Mouse (Mus musculus): ENCODE measurements at regions not wholly inside any gene's neighbourhood (a gene's known extent, or its start where the extent isn't known, plus 50 kb on each side); places are given as distances from the start of the nearest gene placed in this dataset.

DNA sequence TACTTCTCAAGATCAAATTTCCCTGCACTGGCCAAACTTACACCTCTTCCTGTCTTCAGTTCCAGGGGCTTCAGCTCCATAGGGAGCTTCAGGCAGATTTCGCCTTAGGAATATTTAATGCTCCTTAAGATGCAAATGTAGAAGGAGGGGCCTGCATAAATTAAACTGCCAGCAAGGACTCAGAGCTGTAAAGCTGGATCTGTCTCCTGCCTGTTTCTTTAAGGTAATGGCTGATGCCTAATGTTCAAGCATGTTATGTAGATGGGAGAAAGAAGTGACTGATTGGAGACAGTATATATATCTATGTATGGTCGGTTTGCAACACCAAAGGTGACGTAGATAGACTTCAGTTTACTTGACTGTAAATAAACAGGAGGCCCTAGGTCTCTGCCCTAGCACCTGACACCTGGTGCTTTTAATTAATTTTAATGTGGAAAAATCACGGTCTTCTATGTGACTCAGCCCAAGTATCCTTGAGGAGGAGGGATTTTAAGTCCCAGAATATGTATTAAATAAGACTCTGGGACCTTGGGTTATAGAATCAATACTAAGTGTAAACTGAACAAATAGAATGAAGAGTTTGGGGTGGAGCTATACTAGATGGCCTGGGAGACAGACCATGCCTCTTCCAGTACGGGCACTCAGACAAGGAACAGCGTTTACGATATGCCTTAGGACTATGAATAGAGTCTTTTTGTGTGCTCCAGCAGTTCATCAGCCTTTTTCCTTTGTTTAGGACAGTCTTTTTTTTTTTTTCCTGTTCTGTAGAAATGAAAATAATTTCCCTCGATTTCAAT is 651.7 kb upstream of the Lmcd1 start:
- DNase-seq (ENCODE audit: extremely low spot score, low spot score), result no peak

GRCm38 (mm10) chr6:111622481-111623139 is 650.9 kb upstream of the Lmcd1 start:
- no peak for DNase-seq (ENCODE audit: extremely low spot score, low spot score)

DNA sequence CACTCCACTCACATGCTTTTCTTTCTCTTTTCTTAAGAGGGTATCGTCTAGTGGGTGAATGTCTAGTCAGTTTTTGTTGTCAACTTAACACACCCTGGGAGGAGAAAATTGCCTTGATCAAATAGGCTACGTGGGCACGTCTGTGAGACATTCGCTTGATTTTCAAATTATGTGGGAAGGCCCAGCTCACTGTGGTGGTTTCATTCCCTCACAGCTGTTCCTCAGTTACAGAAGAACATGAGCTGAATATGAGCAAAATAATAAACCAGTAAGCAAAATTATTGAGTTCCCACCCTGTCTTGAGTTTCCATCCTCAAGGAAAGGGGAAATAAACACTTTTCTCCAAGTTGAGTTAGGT is 650.4 kb upstream of the Lmcd1 start:
- no peak for DNase-seq (ENCODE audit: extremely low spot score, low spot score)

DNA sequence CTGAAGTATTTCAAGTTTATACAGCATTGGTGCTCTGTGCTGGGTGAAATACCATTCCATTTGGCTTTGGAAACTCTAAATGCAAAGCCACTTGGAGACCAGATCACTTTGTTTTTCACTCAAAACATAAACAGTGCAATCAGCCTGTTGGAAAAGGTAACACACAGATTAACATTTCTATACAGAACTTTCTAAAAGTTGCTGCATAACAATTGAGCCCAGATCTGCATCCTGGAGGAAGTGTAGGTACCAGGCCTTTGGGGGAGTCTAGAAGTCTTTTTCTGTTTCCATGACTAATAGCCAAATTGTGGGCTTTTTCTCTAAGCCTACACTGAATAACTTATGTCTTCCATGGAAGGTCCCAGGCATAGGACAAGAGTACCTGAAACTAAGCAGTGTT is 648.1 kb upstream of the Lmcd1 start:
- no peak for DNase-seq (ENCODE audit: extremely low spot score, low spot score)

GRCm38 (mm10) chr6:111652736-111653135 is 620.8 kb upstream of the Lmcd1 start:
- no peak for DNase-seq (ENCODE audit: extremely low spot score, low spot score)

DNA sequence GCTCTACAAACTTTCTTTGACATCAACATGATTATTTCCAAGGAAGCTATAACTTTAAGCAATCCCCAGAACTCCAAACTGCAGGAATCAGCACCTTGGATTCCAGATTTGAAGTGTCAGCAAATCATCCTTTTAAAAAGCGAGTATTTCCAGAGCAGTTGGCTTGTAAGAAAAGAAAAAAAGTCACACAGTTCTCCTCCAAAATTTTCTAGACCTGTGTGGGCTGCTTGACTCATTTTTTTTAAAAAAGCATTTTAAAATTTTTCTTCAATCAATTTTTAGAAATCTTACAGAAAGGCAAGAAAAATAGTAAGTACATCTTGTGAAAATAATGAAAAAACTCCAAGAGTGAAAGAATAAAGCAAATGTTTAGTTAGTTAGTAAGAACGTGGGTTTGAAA is 613.6 kb upstream of the Lmcd1 start:
- DNase-seq (ENCODE audit: extremely low spot score, low spot score), result no peak

- DNase-seq (ENCODE audit: extremely low spot score, low spot score), result no peak
Observed at GRCm38 (mm10) chr6:111664603-111665002, 609.0 kb upstream of the Lmcd1 start.

DNA sequence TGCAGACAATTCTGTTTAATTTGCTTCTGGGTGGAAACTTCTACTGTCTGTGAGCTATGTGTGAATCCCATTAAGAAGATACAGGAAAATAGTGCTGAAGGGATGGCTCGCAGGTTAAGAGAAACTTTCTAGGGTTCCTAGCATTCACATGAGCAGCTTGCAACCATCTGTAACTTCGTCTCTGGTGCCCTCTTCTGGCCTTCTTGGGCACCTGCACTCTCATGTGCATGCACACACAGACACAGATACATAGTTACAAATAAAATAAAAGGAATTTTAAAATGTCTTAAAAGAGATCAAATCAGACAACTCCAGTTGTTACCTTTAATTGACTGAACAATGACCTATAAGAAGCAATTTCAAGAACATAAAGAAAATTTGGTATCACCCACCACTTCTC is 588.6 kb upstream of the Lmcd1 start:
- no peak for DNase-seq (ENCODE audit: extremely low spot score, low spot score)

GRCm38 (mm10) chr6:111702864-111703263 is 570.7 kb upstream of the Lmcd1 start:
- no peak for DNase-seq (ENCODE audit: extremely low spot score, low spot score)

DNA sequence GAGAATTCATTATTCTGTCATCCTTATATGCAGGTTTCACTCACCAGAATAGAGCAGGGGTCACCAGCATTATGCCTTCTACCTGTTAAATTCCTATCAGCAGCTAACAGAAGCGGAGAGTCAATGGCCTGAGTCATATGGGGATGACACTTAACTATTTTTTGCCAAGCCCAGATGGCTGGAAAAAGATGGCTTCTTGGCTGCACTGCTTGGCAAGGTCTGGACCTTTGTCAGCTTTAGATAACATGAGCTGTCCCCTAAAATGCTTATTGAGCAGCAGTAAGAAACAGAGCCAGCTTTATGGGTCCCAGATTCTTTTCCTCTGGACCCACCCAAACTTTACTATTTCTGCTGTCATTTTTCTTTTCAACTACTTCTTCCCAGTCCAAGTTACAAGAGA is 565.3 kb upstream of the Lmcd1 start:
- DNase-seq (ENCODE audit: extremely low spot score, low spot score), result no peak

DNA sequence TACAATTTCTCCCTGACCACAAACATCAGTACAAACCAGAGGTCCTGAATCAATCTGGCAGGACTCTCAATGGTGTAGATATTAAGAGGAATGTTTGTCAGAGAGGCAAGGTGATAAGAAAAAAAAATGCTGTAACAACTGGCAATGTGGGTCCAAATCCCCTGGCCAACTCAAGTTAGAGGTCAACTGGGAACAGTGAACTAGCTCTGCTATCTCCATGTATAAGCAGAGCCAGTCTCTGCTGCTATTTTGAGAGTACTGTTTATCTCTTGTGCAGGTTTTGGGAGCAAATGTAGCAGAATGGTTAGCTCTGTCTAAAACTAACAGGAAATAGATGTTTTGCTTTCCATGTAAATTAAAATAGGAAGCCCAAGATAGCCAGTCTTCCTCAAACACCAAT is 547.6 kb upstream of the Lmcd1 start:
- no peak for DNase-seq (ENCODE audit: extremely low spot score, low spot score)

DNA sequence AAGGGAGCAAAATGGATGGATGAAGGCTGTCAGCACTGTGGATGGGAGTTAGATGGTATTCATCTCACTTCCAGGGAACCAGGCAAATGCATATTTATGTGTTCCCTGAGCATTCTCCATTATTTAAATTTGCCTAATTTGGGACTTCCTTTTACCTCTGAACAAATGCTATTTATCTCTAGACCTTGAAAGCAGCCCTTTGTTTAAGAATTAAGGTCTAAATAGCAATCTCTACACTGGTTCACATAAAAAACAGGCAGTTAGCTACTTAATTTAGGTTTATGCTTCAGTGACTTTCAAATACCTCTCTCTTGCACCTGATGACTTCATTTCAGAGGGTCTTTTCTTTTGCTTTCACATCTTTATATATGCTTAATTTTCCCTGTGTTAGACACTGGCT is 543.2 kb upstream of the Lmcd1 start:
- DNase-seq (ENCODE audit: extremely low spot score, low spot score), result no peak

DNA sequence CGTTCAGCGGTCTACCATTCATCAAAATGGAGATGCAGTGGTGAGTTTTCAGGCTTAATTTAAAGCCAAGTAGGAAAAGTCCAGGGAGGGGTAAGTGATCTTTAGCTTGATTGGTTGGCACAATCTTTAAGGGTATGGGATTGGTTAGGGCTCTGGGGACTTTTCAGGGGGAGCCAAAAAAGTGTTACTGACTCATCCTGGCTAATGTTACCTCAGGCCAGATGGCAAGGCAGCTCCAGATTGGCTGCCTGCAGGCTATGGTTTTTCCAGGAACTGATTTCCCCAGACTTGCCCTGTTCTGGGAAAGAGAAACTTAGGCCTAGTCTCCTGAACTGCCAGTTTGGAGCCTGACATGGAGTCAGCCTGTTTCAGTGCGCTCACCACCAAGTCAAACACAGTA is 539.6 kb upstream of the Lmcd1 start:
- DNase-seq (ENCODE audit: extremely low spot score, low spot score), result no peak

- no peak for DNase-seq (ENCODE audit: extremely low spot score, low spot score)
Observed at GRCm38 (mm10) chr6:111738983-111739382, 534.6 kb upstream of the Lmcd1 start.

DNA sequence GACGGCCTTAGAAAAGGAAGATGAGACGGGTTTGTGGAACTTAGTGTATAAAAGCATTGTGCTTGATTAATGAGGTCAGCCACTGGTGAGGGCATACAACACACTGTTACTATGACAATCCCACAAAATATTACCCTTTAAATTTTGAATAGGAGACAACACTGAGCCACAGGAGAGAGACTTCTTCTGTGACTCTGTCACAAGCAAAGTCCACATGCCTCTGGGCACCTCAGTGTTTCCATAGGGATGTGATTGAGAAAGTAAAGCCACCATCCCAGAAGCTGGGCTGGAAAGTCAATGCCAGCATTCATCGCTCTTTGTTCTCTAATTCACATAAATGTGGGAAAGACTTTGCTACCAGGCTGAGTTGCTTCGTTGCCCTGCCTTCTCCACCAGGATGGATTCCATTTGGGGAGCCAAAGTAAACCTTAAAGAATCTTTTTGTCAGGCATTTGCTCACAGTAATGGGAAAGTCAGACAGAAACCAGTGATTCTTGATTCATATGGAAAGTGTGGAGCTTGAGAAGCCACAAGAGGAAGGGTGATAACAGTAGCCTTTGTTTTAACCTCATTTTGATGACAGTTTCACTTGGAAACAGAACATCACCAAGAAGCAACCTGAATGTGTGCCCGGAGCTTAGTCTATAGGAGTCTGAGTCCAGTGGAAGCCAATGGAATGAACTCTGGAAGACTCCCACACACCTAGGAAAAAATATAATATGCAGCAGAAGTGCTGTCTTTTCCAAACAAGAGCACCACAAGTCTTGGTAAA is 491.7 kb upstream of the Lmcd1 start:
- DNase-seq (ENCODE audit: extremely low spot score, low spot score), result no peak

DNA sequence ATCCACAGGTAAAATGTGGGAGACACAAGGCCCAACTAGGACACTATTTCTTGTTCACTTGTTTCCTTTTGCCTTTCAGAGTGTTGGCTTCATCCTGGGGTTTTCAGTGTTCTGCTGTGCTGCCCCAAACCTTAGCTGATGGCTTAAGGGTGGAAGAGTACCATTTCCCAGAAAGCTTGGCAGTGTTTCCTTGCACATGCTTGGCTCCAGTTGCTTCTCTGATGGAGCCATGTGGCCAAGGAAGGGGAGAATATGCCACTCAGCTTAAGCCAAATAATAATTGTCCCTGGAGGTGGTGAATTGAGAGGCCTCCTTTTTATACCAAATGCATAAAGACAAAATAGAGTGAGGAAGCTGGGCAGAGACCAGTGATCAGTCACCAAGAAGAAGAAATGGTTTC is 464.9 kb upstream of the Lmcd1 start:
- DNase-seq (ENCODE audit: extremely low spot score, low spot score), result no peak

DNA sequence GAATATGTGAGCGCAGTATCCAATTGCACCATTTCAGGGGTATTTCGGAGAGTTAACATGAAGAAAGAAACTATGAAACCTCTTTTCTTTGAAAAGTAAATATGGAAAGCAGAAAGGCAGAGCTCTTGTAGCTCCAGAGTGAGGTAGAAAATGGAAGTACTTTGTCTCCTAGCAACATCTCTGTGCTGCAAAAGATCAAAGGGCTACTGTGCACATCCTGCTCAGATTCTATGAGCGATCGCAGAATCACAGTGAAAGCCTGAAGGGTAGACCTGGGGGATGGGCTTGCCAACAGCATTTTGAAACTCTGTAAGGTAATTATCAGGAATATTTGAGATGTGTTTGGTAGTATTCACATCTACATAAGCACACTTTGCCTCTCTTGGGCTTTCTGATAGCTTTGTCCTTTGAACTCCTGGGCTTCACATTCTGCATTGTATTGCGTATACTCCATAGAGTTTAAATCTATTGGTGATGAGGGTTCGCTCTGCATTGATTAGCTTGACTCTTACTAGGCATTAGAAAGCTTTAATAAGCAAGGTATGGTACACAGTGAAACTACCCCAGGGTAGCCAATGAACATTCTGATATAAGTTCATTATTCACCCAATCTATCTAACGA is 459.5 kb upstream of the Lmcd1 start:
- DNase-seq (ENCODE audit: extremely low spot score, low spot score), result no peak

DNA sequence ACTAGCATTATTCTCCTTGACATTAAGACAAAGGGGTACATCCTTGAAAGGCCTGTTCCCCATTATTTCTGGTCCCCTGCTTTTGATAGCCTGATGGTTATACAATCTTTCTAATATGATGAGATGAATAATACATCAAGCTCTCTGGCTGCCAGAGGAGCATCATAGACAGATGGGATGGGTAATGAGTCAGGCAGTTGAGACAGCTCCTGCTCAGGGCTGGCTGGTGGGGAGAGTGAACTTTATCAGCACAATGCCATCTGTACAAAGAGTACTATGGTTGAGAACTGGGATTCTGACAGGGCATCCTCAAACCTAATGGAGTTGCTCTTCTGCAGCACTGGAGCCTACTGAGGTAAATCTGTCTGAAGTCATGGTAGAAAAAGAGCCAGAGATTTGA is 458.4 kb upstream of the Lmcd1 start:
- DNase-seq (ENCODE audit: extremely low spot score, low spot score), result no peak

- DNase-seq (ENCODE audit: extremely low spot score, low spot score), result no peak
Observed at GRCm38 (mm10) chr6:111820265-111820664, 453.3 kb upstream of the Lmcd1 start.

DNA sequence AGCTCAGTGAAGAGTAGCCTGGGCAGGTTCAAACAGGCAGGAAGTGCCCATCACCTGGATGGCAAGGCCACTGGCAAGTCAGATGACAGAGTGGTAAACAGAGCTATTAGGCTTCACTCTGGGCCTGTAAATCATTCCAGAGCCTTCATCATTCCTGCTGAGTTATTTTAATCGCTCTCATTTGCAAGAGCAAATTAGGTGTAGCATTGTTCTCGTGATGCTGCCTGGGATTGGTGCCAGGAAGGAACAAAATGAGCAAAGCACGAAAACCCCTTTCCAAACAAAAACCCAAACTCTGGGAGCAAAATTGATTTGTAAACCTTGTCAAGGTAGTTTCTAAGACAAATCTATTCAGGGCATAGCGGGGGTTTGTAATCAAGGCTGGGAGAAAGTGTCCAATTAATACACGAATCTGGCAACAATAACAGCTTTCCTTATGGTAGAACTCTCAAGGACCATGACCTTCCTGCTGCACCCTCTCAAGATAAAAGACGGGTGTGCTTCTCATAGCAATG is 429.2 kb upstream of the Lmcd1 start:
- DNase-seq (ENCODE audit: extremely low spot score, low spot score), result no peak

- DNase-seq (ENCODE audit: extremely low spot score, low spot score), result no peak
Observed at GRCm38 (mm10) chr6:111866101-111866598, 407.4 kb upstream of the Lmcd1 start.

- DNase-seq (ENCODE audit: extremely low spot score, low spot score), result no peak
Observed at GRCm38 (mm10) chr6:111882557-111882956, 391.0 kb upstream of the Lmcd1 start.

All from neural tube, embryonic 10.5 days (tissue).